ENCODE assay signal across 8 mouse cellular contexts in the genomic region with DNA sequence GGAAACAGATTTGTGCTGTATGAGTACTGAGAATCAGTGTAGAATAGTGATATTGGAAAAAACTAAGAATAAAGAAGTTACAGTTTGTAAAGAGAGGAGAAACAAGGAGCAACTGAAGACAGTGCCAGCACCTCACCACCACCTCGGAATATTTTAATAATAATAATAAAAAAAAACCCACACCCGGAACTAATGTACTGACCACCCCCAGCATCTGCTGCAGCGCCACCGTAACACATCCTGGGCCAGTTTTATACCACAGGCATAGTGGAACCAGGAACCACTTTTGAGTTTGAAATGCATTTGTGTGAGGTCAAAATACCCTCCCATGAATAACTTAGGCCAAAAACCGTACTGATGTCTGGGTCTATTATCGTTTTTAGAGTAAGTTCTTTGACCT. TPM values are rescaled to one million over a fixed set of nuclear protein-coding genes. Genes with fewer than 3 reads are reported as not detected.
DNase-seq lines count a peak whose midpoint lies in the region; ATAC-seq and TF ChIP-seq lines count a peak whose summit lies in the region.

No protein-coding gene starts in this region.

- H3K27me3 ChIP-seq in heart, embryonic 16.5 days (ENCODE audit: control insufficient read depth, insufficient read depth, low read length): no peaks in the 10 kb centered on the region
- peaks cover 5% of the 10 kb centered on the region; the same call in 1 of the 2 replicates for H3K27me3 ChIP-seq in E14TG2a.4 (ENCODE audit: insufficient read depth, low read length)
- peaks cover 12% of the 10 kb centered on the region for H3K27me3 ChIP-seq in hindbrain, embryonic 11.5 days (ENCODE audit: control insufficient read depth, insufficient read depth, low read length)
- H3K27me3 ChIP-seq in midbrain, embryonic 13.5 days: peaks cover 59% of the 10 kb centered on the region

- DNase-seq in heart, postnatal 4 days: no peak
- DNase-seq in hindbrain, embryonic 11.5 days (ENCODE audit: low spot score): no peak
- DNase-seq in right cerebral cortex, postnatal 14 days: no peak
- DNase-seq in ovary, postnatal 36 days (ENCODE audit: low spot score): no peak
- no peak for DNase-seq in adrenal gland, postnatal 36 days

- no peak for TF ChIP-seq CTCF in E14TG2a.4 (conservative IDR thresholded peaks at IDR 0.05; ENCODE audit: low read length)

- 39% methylated on average over 6 of the region's 6 CpGs for WGBS in heart, embryonic 16.5 days
- 43% methylated on average over 6 of the region's 6 CpGs for WGBS in hindbrain, embryonic 11.5 days
- 52% methylated on average over 6 of the region's 6 CpGs for WGBS in midbrain, embryonic 13.5 days

- H3K4me2 ChIP-seq in heart, embryonic 16.5 days (ENCODE audit: low read depth, low read length): peak overlapping the region; percentile 61
- H3K4me2 ChIP-seq in hindbrain, embryonic 11.5 days (replicated peaks; ENCODE audit: low read depth, low read length): peak overlapping the region; percentile 35
- peak overlapping the region; percentile 7 for H3K4me2 ChIP-seq in midbrain, embryonic 13.5 days (replicated peaks)

- peak overlapping the region; percentile 86 for H3K9ac ChIP-seq in heart, embryonic 16.5 days (ENCODE audit: low read length)
- H3K9ac ChIP-seq in hindbrain, embryonic 11.5 days (ENCODE audit: low read depth, low read length): no peak overlapping the region
- H3K9ac ChIP-seq in midbrain, embryonic 13.5 days (replicated peaks): no peak overlapping the region

- no peak for ATAC-seq in heart, embryonic 16.5 days (replicated peaks; ENCODE audit: extremely low read depth, insufficient read depth, low FRiP score)
- no peak for ATAC-seq in hindbrain, embryonic 11.5 days (ENCODE audit: low FRiP score)
- no peak for ATAC-seq in midbrain, embryonic 13.5 days

- H3K36me3 ChIP-seq in heart, embryonic 16.5 days (ENCODE audit: control insufficient read depth, insufficient read depth): no peaks in the 10 kb centered on the region
- peaks cover 13% of the 10 kb centered on the region; the same call in 1 of the 2 replicates for H3K36me3 ChIP-seq in E14TG2a.4 (ENCODE audit: insufficient read depth, low read length)
- no peaks in the 10 kb centered on the region for H3K36me3 ChIP-seq in hindbrain, embryonic 11.5 days (ENCODE audit: control insufficient read depth, insufficient read depth, low read length)
- no peaks in the 10 kb centered on the region for H3K36me3 ChIP-seq in midbrain, embryonic 13.5 days

- H3K4me1 ChIP-seq in heart, embryonic 16.5 days (ENCODE audit: control insufficient read depth, insufficient read depth, low read length): peaks cover 39% of the 10 kb centered on the region
- peaks cover 64% of the 10 kb centered on the region for H3K4me1 ChIP-seq in E14TG2a.4 (replicated peaks; ENCODE audit: low read depth, low read length)
- H3K4me1 ChIP-seq in hindbrain, embryonic 11.5 days (replicated peaks; ENCODE audit: control insufficient read depth, insufficient read depth, low read length): peaks cover 10% of the 10 kb centered on the region
- H3K4me1 ChIP-seq in midbrain, embryonic 13.5 days (replicated peaks): peaks cover 38% of the 10 kb centered on the region

- peak overlapping the region; percentile 74 for H3K4me3 ChIP-seq in heart, embryonic 16.5 days (ENCODE audit: low read length)
- H3K4me3 ChIP-seq in E14TG2a.4 (replicated peaks; ENCODE audit: low read length): peak overlapping the region; percentile 90
- peak overlapping the region; percentile 79; the same call in 1 of the 2 replicates for H3K4me3 ChIP-seq in hindbrain, embryonic 11.5 days (ENCODE audit: low read depth, low read length)
- peak overlapping the region; percentile 75 for H3K4me3 ChIP-seq in midbrain, embryonic 13.5 days (replicated peaks)

- H3K9me3 ChIP-seq in heart, embryonic 16.5 days (replicated peaks; ENCODE audit: control insufficient read depth, low read length): no peaks in the 10 kb centered on the region
- H3K9me3 ChIP-seq in E14TG2a.4 (ENCODE audit: low read length): no peaks in the 10 kb centered on the region
- H3K9me3 ChIP-seq in hindbrain, embryonic 11.5 days (ENCODE audit: control insufficient read depth, low read length): no peaks in the 10 kb centered on the region
- H3K9me3 ChIP-seq in midbrain, embryonic 13.5 days: no peaks in the 10 kb centered on the region

- H3K27ac ChIP-seq in heart, embryonic 16.5 days (ENCODE audit: low read length): no peak overlapping the region
- H3K27ac ChIP-seq in hindbrain, embryonic 11.5 days (ENCODE audit: low read depth, low read length): no peak overlapping the region
- H3K27ac ChIP-seq in midbrain, embryonic 13.5 days: no peak overlapping the region

RNA-seq across cellular contexts. Expression of gene Ezr, which starts 1.3 kb away (rescaled TPM):
- 144 and 166 TPM in 2 replicates for polyA plus RNA-seq in heart, embryonic 16.5 days (2015; fragmentation: Nextera tagmentation; extraction: Ambion mirVana)
- 100 to 1,000 TPM; 103 to 104 TPM for total RNA-seq in heart, postnatal 4 days (2021)
- 73.8 and 91.1 TPM in 2 replicates for polyA plus RNA-seq in hindbrain, embryonic 11.5 days (2014; fragmentation: Nextera tagmentation; extraction: Ambion mirVana)
- polyA plus RNA-seq in midbrain, embryonic 13.5 days (2015; fragmentation: Nextera tagmentation; extraction: Ambion mirVana): 36.2 and 43.1 TPM in 2 replicates
- 10 to 100 TPM; 21.9 to 27.4 TPM for total RNA-seq in adrenal gland, postnatal 36 days (2021)

Comparison
In these comparisons a context has a peak if more than half of its experiments do, and no peak if none do; other contexts are left out.
1. H3K4me2 ChIP-seq: peak in every context shown above with its lines; median percentile 61 in heart, embryonic 16.5 days; 35 in hindbrain, embryonic 11.5 days; 7 in midbrain, embryonic 13.5 days.